Mouse (Mus musculus) neural tube, embryonic 13.5 days (tissue): ENCODE measurements around the gene Supv3l1. TPM values are rescaled to one million over a fixed set of nuclear protein-coding genes. Genes with fewer than 3 reads are reported as not detected.
"Not testable (repeated sequence)": the region's sequence is repeated elsewhere in the genome, so short reads cannot be mapped to it uniquely, and the experiment has no call there.

Experiments
- ATAC-seq: fragments of 200-750 bp; cut with Nextera tagmentation; 2 replicates; pipeline ENCODE4 v1.8.0; 2017; ENCODE audit warnings: low read depth, mild to moderate bottlenecking, moderate TSS enrichment, moderate library complexity
- H3K27ac ChIP-seq: fragments of 300-500 bp; sonication (generic); replicated peaks from 2 replicates; pipeline ENCODE4 v1.5.1; 2015; ENCODE audit warnings: moderate library complexity, mild to moderate bottlenecking, inconsistent platforms
- H3K27me3 ChIP-seq: fragments of 300-500 bp; sonication (generic); 2 replicates; pipeline ENCODE4 v1.6.1; 2015; ENCODE audit warnings: mild to moderate bottlenecking, inconsistent platforms
- H3K36me3 ChIP-seq: fragments of 300-500 bp; sonication (generic); 2 replicates; pipeline ENCODE4 v1.6.1; 2015; ENCODE audit warnings: mild to moderate bottlenecking, inconsistent platforms
- H3K4me1 ChIP-seq: fragments of 300-500 bp; sonication (generic); replicated peaks from 2 replicates; pipeline ENCODE4 v1.6.1; 2015; ENCODE audit warnings: inconsistent platforms
- H3K4me2 ChIP-seq: fragments of 300-500 bp; sonication (generic); 2 replicates; pipeline ENCODE4 v1.6.1; 2015; ENCODE audit warnings: inconsistent platforms, mild to moderate bottlenecking, moderate library complexity
- H3K4me3 ChIP-seq: fragments of 300-500 bp; sonication (generic); 2 replicates; pipeline ENCODE4 v1.5.1; 2015; ENCODE audit warnings: mild to moderate bottlenecking, inconsistent platforms
- H3K9ac ChIP-seq: fragments of 300-500 bp; sonication (generic); 2 replicates; pipeline ENCODE4 v1.6.1; 2015; ENCODE audit warnings: moderate library complexity, mild to moderate bottlenecking, inconsistent platforms
- H3K9me3 ChIP-seq: fragments of 300-500 bp; sonication (generic); 2 replicates; pipeline ENCODE4 v1.6.1; 2016; ENCODE audit warnings: inconsistent platforms
- WGBS: fragments of 180-500 bp; shearing (Covaris S2); methylation state at CpG from one replicate; pipeline ENCODE4 v1.1.7; 2015; 5-methylcytosine and 5-hydroxymethylcytosine counted together
- polyA plus RNA-seq: library from polyadenylated mRNA; unstranded; fragments of >200 nt; fragmentation: Nextera tagmentation; extraction: Ambion mirVana; gene quantifications from 2 replicates; pipeline ENCODE4 v1.2.1, GENCODE M21; 2015

Gene Supv3l1
- 20.5 and 21.6 TPM in 2 replicates for polyA plus RNA-seq

DNA sequence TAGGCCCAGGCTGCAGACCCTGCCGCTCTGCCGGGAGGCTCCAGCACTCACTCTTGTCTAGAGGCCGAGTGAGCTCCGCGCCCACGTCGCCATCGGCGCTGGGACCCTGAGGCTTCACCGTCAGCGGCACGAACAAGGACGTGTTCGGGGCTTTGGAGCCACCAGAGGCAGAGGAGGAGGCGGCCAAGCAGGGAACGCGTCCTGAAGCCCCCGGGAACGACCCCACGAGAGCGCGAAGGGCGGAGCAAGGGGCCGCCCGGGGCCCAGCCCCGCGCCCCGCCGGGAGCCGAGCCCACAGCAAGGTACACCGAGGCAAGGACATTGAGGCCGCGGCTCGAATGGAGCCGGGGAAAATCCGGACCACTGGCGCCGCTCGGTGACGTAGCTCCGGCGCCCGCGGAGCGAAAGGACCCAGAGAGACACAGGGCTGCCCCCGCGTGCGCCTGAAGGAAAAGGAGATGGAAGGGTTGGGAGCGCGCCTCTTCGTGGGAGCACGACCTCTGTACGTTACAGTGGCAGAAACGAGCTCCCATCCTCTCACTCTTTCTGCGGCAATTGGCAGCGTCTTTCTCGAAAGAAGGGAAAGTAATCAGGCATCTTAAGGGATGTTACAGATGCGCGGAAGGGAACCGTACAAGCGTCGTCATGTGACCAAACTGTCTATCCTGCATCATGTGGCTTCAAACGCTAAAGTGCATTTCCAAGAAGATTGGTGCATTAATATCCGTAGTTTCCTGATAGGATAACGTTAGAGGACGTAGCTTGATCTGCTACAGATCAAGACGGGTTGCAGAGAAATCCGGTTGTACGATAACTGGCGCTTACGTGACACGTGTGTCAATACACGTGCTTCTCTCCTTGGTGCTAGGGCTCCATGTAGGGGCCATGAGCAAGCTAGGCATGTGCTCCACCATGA is at the start of gene Supv3l1, which contains the start of gene 4930507D05Rik:
Gene Supv3l1, minus strand, starts transcription at position 375 of the 916 bp plus-strand sequence.
Gene 4930507D05Rik, plus strand, starts transcription at position 126 of the 916 bp plus-strand sequence.
- ATAC-seq = peak; percentile 92
- under 1% methylated on average over 66 of the region's 73 CpGs for WGBS
- no peaks in the 10 kb centered on the region for H3K27me3 ChIP-seq
- H3K9ac ChIP-seq = peak within 1 kb of the TSS; percentile 94
- peak within 1 kb of the TSS; percentile 99 for H3K4me3 ChIP-seq
- no peaks in the 10 kb centered on the region for H3K9me3 ChIP-seq
- H3K4me2 ChIP-seq = peak within 1 kb of the TSS; percentile 83
- peaks cover 31% of the 10 kb centered on the region for H3K36me3 ChIP-seq
- H3K27ac ChIP-seq = peak within 1 kb of the TSS; percentile 91
- peaks cover 21% of the 10 kb centered on the region for H3K4me1 ChIP-seq

DNA sequence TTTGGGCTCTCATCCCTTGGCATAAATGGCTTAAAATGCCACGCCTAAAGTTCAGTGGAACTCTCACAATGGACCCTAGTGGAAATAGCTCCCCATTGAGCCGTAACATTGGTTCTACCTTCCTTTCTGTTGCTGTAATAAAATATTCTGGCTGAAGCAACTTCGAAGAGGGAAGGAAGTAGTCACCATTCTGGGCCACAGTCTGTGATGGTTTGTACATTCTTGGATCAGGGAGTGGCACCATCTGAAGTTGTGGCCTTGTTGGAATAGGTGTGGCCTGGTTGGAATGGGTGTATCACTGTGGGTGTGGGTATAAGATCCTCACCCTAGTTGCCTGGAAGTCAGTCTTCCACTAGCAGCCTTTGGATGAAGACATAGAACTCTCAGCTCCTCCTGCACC is 42.1 kb upstream of the Supv3l1 start:
- H3K9ac ChIP-seq, H3K4me1 ChIP-seq, H3K27ac ChIP-seq, H3K4me3 ChIP-seq, H3K4me2 ChIP-seq, H3K36me3 ChIP-seq, H3K27me3 ChIP-seq, H3K9me3 ChIP-seq, ATAC-seq: not testable (repeated sequence)
- WGBS = 85% methylated on average over 3 of the region's 3 CpGs

DNA sequence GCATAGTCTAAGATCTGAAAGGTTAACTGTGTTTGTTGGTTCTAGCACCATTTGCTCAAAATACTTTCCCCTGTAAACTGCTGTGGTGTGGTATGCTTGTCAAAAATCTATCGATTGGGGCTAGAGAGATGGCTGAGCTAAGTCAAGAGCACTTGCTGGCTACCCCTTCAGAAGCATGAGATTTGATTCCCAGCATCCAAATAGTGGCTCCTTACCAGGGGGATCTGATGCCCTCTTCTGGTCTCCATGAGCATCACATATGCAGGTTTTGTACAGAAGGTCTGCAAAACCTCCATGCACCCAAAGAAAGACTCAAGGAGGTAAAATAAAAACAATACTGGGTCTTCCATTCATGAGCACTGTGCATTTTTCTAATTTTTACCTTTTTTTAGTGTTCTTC is 38.7 kb upstream of the Supv3l1 start:
- 25% methylated on average over 1 of the region's 1 CpGs for WGBS
- Histone ChIP-seq H3K27ac (no peak overlapping the region), H3K9me3 (no peaks in the 10 kb centered on the region), H3K36me3 (no peaks in the 10 kb centered on the region), H3K4me1 (peaks cover 24% of the 10 kb centered on the region), H3K27me3 (no peaks in the 10 kb centered on the region), H3K4me2 (no peak overlapping the region), H3K4me3 (no peak overlapping the region), H3K9ac (no peak overlapping the region)
- ATAC-seq = no peak

DNA sequence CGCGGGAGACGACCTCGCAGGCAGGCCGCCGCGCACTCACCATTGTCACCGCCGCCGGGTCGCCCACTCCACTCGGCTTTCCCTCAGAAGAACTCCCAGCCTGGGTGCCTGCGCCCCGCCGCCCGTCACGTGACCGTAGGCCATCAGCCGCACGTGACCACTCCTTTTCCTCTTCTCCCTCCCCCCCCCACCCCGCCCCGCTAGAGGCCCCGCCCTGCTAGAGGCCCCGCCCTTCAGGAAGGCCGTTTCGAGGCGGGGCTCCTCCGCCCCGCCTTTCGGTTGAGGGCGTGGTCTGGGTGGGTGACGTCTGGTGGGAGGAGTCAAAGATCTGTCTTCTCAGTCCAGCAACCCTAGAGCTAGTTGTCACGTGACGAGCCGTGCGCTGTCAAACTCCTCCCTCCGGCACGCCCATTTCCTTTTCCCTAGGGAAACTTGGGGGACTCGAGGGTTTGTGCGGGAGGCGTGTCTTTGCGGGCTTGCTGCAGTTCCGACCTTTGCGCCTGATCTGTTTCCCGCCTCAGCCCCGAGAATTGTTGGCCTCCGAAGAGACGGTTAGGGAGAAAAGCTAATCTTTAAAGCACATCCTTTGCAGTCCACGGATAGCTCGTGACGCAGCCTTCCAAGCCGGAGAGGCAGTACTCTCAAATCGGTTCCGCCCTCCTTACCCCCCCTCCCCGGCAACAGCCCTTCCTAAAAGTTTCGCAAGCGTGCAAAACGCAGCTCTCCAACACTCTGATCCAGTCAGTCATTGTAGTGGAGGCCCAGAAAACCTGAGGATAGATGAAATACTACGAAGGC is 37.3 kb upstream of the Supv3l1 start, which contains the start of gene Vps26a:
Gene Vps26a, minus strand, starts transcription at position 188 of the 798 bp plus-strand sequence.
- peak; percentile 92 for ATAC-seq
- no peaks in the 10 kb centered on the region for H3K9me3 ChIP-seq
- peaks cover 29% of the 10 kb centered on the region for H3K4me1 ChIP-seq
- peak within 1 kb of the TSS; percentile 89 for H3K9ac ChIP-seq
- no peaks in the 10 kb centered on the region for H3K36me3 ChIP-seq
- H3K27me3 ChIP-seq = no peaks in the 10 kb centered on the region
- H3K27ac ChIP-seq = peak within 1 kb of the TSS; percentile 87
- H3K4me2 ChIP-seq = peak within 1 kb of the TSS; percentile 78
- H3K4me3 ChIP-seq = peak within 1 kb of the TSS; percentile 93
- under 1% methylated on average over 48 of the region's 59 CpGs for WGBS

DNA sequence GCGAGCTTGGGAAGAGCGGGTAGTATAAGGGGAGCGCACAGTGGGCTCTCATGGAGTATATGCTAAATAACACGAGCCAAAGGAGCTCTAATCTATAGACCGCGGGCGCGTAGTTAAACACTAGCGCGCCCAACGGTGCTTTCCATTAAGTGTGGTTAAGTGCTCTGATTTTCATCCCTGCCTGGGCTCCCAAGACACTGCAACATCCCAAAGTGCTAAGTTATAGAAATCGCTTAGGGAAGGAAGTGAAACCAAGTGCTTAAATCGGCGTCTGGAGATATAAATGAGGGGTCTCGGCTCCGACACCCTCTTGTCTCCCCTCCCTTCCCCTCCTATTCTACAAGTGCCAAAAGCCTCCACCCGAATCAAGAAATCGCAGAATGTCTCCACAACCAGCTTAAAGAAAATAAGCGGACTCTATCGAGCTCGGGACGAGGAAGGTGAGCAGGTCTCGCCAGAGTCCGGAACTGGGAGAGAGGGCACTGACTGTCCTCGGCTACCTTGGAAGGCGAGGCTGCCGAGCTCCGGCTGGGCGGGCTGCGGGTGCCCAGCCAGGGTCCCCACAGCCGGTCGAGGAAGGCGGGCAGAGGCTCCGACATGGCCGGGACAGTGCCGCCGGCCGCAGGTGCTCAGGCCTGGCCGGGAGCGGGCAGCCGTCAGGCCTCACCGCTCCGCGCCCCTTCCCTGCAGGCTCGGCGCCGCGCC is 36.5 kb upstream of the Supv3l1 start:
- Histone ChIP-seq H3K36me3 (no peaks in the 10 kb centered on the region), H3K4me1 (peaks cover 29% of the 10 kb centered on the region), H3K4me3 (peak overlapping the region; percentile 93), H3K9ac (peak overlapping the region; percentile 89), H3K9me3 (no peaks in the 10 kb centered on the region), H3K27ac (peak overlapping the region; percentile 87), H3K4me2 (peak overlapping the region; percentile 78), H3K27me3 (no peaks in the 10 kb centered on the region)
- ATAC-seq = peak; percentile 86
- under 1% methylated on average over 43 of the region's 48 CpGs for WGBS

DNA sequence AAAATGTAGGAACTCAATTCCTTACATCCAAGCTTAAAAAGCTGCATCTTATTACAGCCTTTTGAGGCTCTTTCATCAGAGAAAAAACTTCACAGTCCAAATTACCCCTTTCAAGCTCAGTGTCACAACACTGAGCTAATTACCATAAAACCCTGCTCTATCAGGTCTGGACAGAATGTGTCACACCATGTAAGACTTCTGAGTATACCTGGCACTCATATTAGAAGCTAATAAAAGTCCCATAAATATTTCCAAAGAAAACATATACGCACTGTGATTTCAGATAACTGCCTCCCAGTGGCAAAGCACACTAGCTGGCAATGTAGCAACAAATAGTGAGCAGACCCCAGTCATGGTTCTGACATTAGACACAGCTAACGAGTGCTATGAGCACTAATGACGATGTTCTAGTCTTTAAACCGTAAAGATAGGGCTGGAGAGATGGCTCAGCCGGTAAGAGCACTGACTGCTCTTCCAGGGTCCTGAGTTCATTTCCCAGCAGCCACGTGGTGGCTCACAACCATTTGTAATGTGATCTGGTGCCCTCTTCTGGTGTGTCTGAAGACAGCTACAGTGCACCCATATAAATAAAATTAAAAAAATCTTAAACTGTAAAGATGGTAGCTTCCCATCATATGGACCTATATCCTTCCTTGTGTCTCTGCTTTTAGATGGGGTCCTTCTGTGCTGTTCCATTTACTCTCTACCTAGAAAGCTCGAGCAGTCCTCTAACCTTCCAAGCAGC is 31.7 kb upstream of the Supv3l1 start:
- Histone ChIP-seq H3K36me3 (peaks cover 4% of the 10 kb centered on the region; the same call in 1 of the 2 replicates), H3K4me3 (no peak overlapping the region), H3K27me3 (no peaks in the 10 kb centered on the region), H3K4me1 (peaks cover 25% of the 10 kb centered on the region), H3K9me3 (no peaks in the 10 kb centered on the region), H3K4me2 (no peak overlapping the region), H3K27ac (no peak overlapping the region), H3K9ac (no peak overlapping the region)
- 62% methylated on average over 7 of the region's 7 CpGs for WGBS
- no peak for ATAC-seq

DNA sequence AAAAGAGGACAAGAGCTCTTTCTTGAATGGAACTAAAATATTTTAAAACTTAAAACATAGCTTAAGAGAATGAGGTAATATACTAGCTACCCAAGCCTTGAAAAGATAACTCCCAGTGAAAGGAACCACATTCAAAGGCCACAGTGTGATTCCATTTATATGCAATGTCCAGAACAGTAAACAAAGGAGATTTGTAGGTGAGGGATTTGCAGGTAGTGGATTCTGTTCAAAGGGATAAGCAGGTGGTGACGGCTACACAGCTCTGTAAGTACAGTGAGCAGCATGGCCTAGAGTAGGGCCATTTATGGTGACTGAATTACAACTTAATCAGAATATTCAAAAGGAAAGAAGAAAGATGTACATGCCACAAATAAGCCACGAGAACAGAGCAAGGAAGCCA is 27.4 kb upstream of the Supv3l1 start:
- no peak overlapping the region for H3K4me2 ChIP-seq
- WGBS = 60% methylated on average over 2 of the region's 2 CpGs

DNA sequence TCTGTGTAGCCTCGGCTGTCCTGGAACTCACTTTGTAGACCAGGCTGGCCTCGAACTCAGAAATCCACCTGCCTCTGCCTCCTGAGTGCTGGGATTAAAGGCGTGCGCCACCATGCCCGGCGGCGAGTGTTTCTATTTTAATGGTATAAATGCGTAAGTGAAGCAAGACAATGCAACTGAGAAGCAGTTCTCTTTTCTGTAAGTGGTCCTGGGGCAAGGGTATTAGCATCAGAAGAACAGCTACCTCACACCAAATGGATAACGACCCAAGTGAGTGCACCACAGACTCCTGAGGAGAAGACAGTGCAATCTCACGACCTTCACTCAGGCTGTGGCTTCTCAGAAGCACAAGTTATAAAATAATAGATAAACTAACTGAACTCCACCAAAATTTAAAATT is 25.4 kb upstream of the Supv3l1 start:
- 93% methylated on average over 10 of the region's 10 CpGs for WGBS
- no peak for ATAC-seq
- H3K9ac ChIP-seq = no peak overlapping the region
- H3K27me3 ChIP-seq = no peaks in the 10 kb centered on the region
- H3K4me3 ChIP-seq = no peak overlapping the region
- no peak overlapping the region for H3K27ac ChIP-seq
- no peaks in the 10 kb centered on the region for H3K4me1 ChIP-seq
- peaks cover 7% of the 10 kb centered on the region; the same call in 1 of the 2 replicates for H3K36me3 ChIP-seq
- no peaks in the 10 kb centered on the region for H3K9me3 ChIP-seq
- no peak overlapping the region for H3K4me2 ChIP-seq

More for the DNA sequence above, 27.4 kb upstream of the Supv3l1 start:
- Histone ChIP-seq H3K4me1 (no peaks in the 10 kb centered on the region), H3K4me3 (no peak overlapping the region), H3K27me3 (no peaks in the 10 kb centered on the region), H3K27ac (no peak overlapping the region), H3K9ac (no peak overlapping the region), H3K9me3 (no peaks in the 10 kb centered on the region), H3K36me3 (peaks cover 7% of the 10 kb centered on the region; the same call in 1 of the 2 replicates)
- no peak for ATAC-seq

DNA sequence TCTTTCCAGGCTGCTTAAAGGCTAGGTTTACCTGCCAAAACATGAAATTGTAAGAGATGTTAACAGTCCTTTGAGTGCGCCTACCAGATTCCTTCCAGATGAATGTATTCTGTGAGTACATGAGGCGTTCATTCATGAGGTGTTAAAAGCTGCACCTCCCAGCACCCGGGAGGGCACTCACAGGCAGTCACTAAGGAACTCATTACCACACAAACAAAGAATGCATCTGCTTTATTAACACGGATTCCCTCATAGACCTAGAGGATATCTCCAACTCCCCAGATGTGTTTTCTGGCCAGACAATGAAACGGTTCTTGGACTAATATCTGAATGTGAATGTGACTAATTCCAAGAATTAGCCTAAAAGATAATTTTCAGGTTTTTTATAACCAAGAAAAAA is 21.6 kb upstream of the Supv3l1 start:
- 0 out of 2 replicates have a peak overlapping the region, but pooled peaks have one; percentile 29 for H3K27ac ChIP-seq
- no peaks in the 10 kb centered on the region for H3K9me3 ChIP-seq
- WGBS = 42% methylated on average over 5 of the region's 5 CpGs
- no peak overlapping the region for H3K4me2 ChIP-seq
- peak; percentile 50; the same call in 1 of the 2 replicates for ATAC-seq
- H3K9ac ChIP-seq = no peak overlapping the region
- H3K27me3 ChIP-seq = no peaks in the 10 kb centered on the region
- H3K4me1 ChIP-seq = no peaks in the 10 kb centered on the region
- 0 out of 2 replicates have a peak, but pooled peaks cover 3% of the 10 kb centered on the region for H3K36me3 ChIP-seq
- H3K4me3 ChIP-seq = no peak overlapping the region

DNA sequence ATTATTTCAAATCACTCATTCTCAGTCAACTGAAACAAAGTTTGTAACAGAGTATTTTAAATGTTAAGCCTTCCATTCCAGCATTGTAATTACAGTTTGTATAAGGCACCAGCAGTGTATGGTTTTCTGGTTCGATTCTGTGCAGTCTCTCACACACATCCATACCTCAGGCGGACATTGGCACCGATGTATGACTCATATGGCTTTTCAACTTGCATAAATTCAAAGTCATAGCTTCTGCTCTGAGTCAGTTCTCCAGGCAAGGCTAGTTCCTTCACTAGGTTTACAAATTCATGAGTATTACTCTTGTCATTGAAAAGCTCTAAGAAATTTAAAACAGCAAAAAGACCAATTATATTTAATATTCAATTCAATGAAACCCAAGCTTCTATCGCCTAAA is 20.2 kb upstream of the Supv3l1 start:
- no peak for ATAC-seq
- WGBS = 93% methylated on average over 4 of the region's 4 CpGs
- no peaks in the 10 kb centered on the region for H3K36me3 ChIP-seq
- H3K9me3 ChIP-seq = no peaks in the 10 kb centered on the region
- H3K4me1 ChIP-seq = no peaks in the 10 kb centered on the region
- no peak overlapping the region for H3K9ac ChIP-seq
- no peak overlapping the region for H3K27ac ChIP-seq
- no peak overlapping the region for H3K4me3 ChIP-seq
- no peaks in the 10 kb centered on the region for H3K27me3 ChIP-seq
- H3K4me2 ChIP-seq = no peak overlapping the region

DNA sequence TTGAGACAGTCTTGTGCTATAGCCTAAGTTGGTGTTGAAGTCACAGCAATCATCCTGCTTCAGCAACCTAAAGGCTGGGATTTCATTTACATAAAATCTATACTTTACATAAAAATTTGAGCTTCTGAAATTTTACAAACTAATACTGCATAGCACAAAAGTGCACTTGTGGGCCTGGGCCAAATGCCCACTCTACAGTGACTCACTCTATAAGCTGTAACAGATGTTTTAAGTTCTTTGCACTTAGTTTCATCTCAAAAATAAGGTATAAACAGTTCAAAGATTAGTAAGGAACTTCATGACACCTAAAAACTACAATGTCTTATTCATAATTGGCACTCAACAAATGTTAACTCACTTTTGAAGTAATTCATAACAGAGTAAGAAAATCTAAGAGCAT is 11.8 kb upstream of the Supv3l1 start:
- Histone ChIP-seq H3K27me3 (no peaks in the 10 kb centered on the region), H3K4me3 (no peak overlapping the region), H3K4me1 (no peaks in the 10 kb centered on the region), H3K4me2 (no peak overlapping the region), H3K36me3 (peaks cover 62% of the 10 kb centered on the region), H3K9ac (no peak overlapping the region), H3K9me3 (no peaks in the 10 kb centered on the region), H3K27ac (no peak overlapping the region)
- no peak for ATAC-seq
